Comparison of ENCODE assay signal across 31 mouse cellular contexts in the genomic region with DNA sequence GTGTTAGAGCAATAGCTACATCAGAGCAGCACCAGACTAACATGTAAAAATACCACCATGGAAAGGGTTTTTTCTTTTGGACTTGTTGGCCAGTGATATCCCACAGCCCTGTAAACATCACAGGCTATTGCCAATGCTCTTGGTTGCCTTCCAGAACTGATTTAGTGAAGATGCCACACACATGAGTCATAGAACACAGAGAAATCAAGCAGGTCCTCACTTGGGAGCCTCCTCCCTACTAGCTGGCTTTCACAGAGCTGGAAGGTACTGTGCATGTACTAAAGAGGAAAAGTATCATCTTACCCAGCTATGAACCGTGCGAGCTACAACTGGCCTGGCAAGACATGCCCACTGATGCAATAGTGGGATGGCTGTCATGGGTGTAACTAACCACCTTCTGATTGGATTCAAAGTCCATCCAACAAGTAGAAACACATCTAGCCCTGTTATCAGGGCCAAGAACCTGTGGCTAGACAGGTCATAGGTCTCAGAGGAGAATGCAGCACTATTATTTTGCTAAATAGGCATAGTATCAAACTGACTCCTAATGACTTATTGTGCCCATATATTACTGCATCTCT. TPM values are rescaled to one million over a fixed set of nuclear protein-coding genes. Genes with fewer than 3 reads are reported as not detected.
DNase-seq lines count a peak whose midpoint lies in the region; TF ChIP-seq lines count a peak whose summit lies in the region.
"Had no signal": no experiment of that assay in that cellular context is flagged by ENCODE, and none has a peak within 500 bp of the region (broad histone marks: within the 10 kb centered on the region; RNA-seq: fewer than 3 reads in every experiment).

No protein-coding gene starts in this region.

- no peaks in the 10 kb centered on the region for H3K79me2 ChIP-seq in liver, adult 2 months (ENCODE audit: control insufficient read depth, insufficient read depth, low read length)

- no peak for TF ChIP-seq CTCF in liver, adult 2 months (IDR thresholded peaks at IDR 0.05; ENCODE audit: low read depth, low read length)
- TF ChIP-seq CTCF in cerebellum, adult 2 months (IDR thresholded peaks at IDR 0.05; ENCODE audit: borderline replicate concordance, insufficient read depth, low read depth, low read length) = no peak

- H3K27ac ChIP-seq in liver, adult 2 months (replicated peaks; ENCODE audit: insufficient read depth, low read depth, low read length) = no peak overlapping the region
- H3K27ac ChIP-seq in cerebellum, adult 2 months (ENCODE audit: insufficient read depth, low read length) = no peak overlapping the region
- H3K27ac ChIP-seq: embryonic facial prominence, embryonic 13.5 days; forebrain, embryonic 12.5 days; heart, embryonic 13.5 days; hindbrain, embryonic 15.5 days; kidney, postnatal 0 days; limb, embryonic 10.5 days; limb, embryonic 15.5 days; liver, embryonic 15.5 days; neural tube, embryonic 12.5 days had no signal

- H3K4me3 ChIP-seq in liver, adult 2 months (ENCODE audit: insufficient read depth, low read depth, low read length) = no peak overlapping the region
- H3K4me3 ChIP-seq in cerebellum, adult 2 months (replicated peaks; ENCODE audit: insufficient read depth, low read depth, low read length) = no peak overlapping the region
- H3K4me3 ChIP-seq: embryonic facial prominence, embryonic 13.5 days; forebrain, embryonic 12.5 days; heart, embryonic 13.5 days; hindbrain, embryonic 15.5 days; limb, embryonic 10.5 days; limb, embryonic 15.5 days; liver, embryonic 15.5 days; neural tube, embryonic 12.5 days had no signal

- WGBS in liver, adult 2 months = 18% methylated on average over 2 of the region's 2 CpGs
- WGBS in cerebellum, adult 2 months = 82% methylated on average over 2 of the region's 2 CpGs

- H3K36me3 ChIP-seq in liver, adult 2 months (ENCODE audit: control insufficient read depth, insufficient read depth, low read length) = no peaks in the 10 kb centered on the region
- H3K36me3 ChIP-seq: embryonic facial prominence, embryonic 13.5 days; forebrain, embryonic 12.5 days; heart, embryonic 13.5 days; hindbrain, embryonic 15.5 days; limb, embryonic 10.5 days; limb, embryonic 15.5 days; liver, embryonic 15.5 days; neural tube, embryonic 12.5 days had no signal

- H3K9ac ChIP-seq in liver, adult 2 months (ENCODE audit: low read depth, low read length) = no peak overlapping the region
- H3K9ac ChIP-seq: embryonic facial prominence, embryonic 13.5 days; forebrain, embryonic 12.5 days; heart, embryonic 13.5 days; hindbrain, embryonic 15.5 days; limb, embryonic 15.5 days; liver, embryonic 15.5 days; lung, embryonic 14.5 days; neural tube, embryonic 12.5 days had no signal

- no peak for TF ChIP-seq POLR2A in liver, adult 2 months (IDR thresholded peaks at IDR 0.05; ENCODE audit: extremely low read depth, insufficient read depth, low read length)
- TF ChIP-seq POLR2A in cerebellum, adult 2 months (IDR thresholded peaks at IDR 0.05; ENCODE audit: borderline replicate concordance, insufficient read depth, low read length) = no peak

- no peaks in the 10 kb centered on the region for H3K4me1 ChIP-seq in liver, adult 2 months (ENCODE audit: control insufficient read depth, insufficient read depth, low read length)
- H3K4me1 ChIP-seq in cerebellum, adult 2 months (ENCODE audit: control insufficient read depth, insufficient read depth, low read length) = no peaks in the 10 kb centered on the region
- H3K4me1 ChIP-seq: embryonic facial prominence, embryonic 13.5 days; forebrain, embryonic 12.5 days; heart, embryonic 13.5 days; hindbrain, embryonic 15.5 days; limb, embryonic 10.5 days; limb, embryonic 15.5 days; liver, embryonic 15.5 days; neural tube, embryonic 12.5 days had no signal

- DNase-seq in liver, adult 2 months (ENCODE audit: extremely low read depth, low read depth, low spot score) = peak; percentile 93
- no peak for DNase-seq in liver
- DNase-seq in Muller cell, postnatal 12 days (ENCODE audit: inconsistent ontology term) = peak; percentile 72
- peak; percentile 39 for DNase-seq in fat pad, adult 2 months (ENCODE audit: extremely low read depth, low read depth, low spot score)
- no peak for DNase-seq in thymus, postnatal 4 days
- DNase-seq in cerebellum, adult 2 months = no peak
- no peak for DNase-seq in retina, embryonic 14.5 days (ENCODE audit: low spot score)
- DNase-seq: cerebellum, postnatal 10 days; gastrocnemius, postnatal 10 days; heart, postnatal 10 days; kidney, adult 8-10 months; kidney, postnatal 4 days; layer of hippocampus, postnatal 36 days; lung, embryonic 14.5 days had no signal

- H3K27me3 ChIP-seq in liver, adult 2 months (ENCODE audit: control insufficient read depth, insufficient read depth, low read length) = no peaks in the 10 kb centered on the region
- no peaks in the 10 kb centered on the region for H3K27me3 ChIP-seq in cerebellum, adult 2 months (ENCODE audit: control insufficient read depth, insufficient read depth, low read length)
- H3K27me3 ChIP-seq: embryonic facial prominence, embryonic 13.5 days; forebrain, embryonic 12.5 days; heart, embryonic 13.5 days; hindbrain, embryonic 15.5 days; limb, embryonic 15.5 days; liver, embryonic 15.5 days; neural tube, embryonic 12.5 days had no signal

RNA-seq across cellular contexts. Expression of a gene that starts 51.0 kb away (rescaled TPM):
- total RNA-seq in liver, adult 2 months (2014; rRNA removed) = not detected in 2 replicates
- not detected in 2 replicates for polyA plus RNA-seq in liver, adult 2 months (2012; rRNA removed)
- polyA plus RNA-seq in cerebellum, adult 2 months (2012; rRNA removed) = 0.21 and 0.29 TPM in 2 replicates
- total RNA-seq: common myeloid progenitor, adult 5-6 weeks; gastrocnemius, postnatal 10 days; heart, adult 8-10 months; heart, postnatal 10 days; hematopoietic stem cell, adult 5-6 weeks; megakaryocyte, adult 5-6 weeks; MEL had no signal
- polyA plus RNA-seq: gonadal fat pad, adult 2 months; inflammation-experienced regulatory T-cells, adult 6 months; kidney, postnatal 0 days; liver, embryonic 15.5 days; neural tube, embryonic 12.5 days; thymus, postnatal 0 days had no signal

Comparison
In these comparisons a context has a peak if more than half of its experiments do, and no peak if none do; other contexts are left out.
1. DNase-seq: peak in liver, adult 2 months (single experiment), Muller cell, postnatal 12 days (single experiment) and fat pad, adult 2 months (single experiment); none in liver (single experiment), thymus, postnatal 4 days (single experiment), cerebellum, adult 2 months (0 of 2) and retina, embryonic 14.5 days (single experiment).